Mouse (Mus musculus) lung, embryonic 14.5 days (tissue): Measurements from ENCODE around the gene 1810046K07Rik. TPM values are rescaled to one million over a fixed set of nuclear protein-coding genes. Genes with fewer than 3 reads are reported as not detected.

ENCODE experiments used
- ATAC-seq: fragments of 200-750 bp; cut with Nextera tagmentation; 2 replicates; pipeline ENCODE4 v1.8.0; 2017; ENCODE audit warnings: mild to moderate bottlenecking, moderate TSS enrichment, moderate library complexity; ENCODE audit not compliant: insufficient read depth
- DNase-seq: peaks from one replicate; pipeline ENCODE4 v3.0.0-alpha.2; 2015
- H3K27ac ChIP-seq: fragments of 300-500 bp; sonication (generic); 2 replicates; pipeline ENCODE4 v1.5.1; 2014; ENCODE audit warnings: low read depth, mild to moderate bottlenecking, moderate library complexity
- H3K27me3 ChIP-seq: fragments of 300-500 bp; sonication (generic); 2 replicates; pipeline ENCODE4 v1.6.1; 2014; ENCODE audit warnings: low read length, control low read depth; ENCODE audit not compliant: insufficient read depth
- H3K36me3 ChIP-seq: fragments of 300-500 bp; sonication (generic); 2 replicates; pipeline ENCODE4 v1.6.1; 2014; ENCODE audit warnings: control low read depth; ENCODE audit not compliant: insufficient read depth
- H3K4me1 ChIP-seq: fragments of 300-500 bp; sonication (generic); 2 replicates; pipeline ENCODE4 v1.6.1; 2014; ENCODE audit warnings: antibody characterized with exemption, control low read depth; ENCODE audit not compliant: insufficient read depth
- H3K4me2 ChIP-seq: fragments of 300-500 bp; sonication (generic); 2 replicates; pipeline ENCODE4 v1.6.1; 2014; ENCODE audit warnings: mild to moderate bottlenecking
- H3K4me3 ChIP-seq: fragments of 300-500 bp; sonication (generic); 2 replicates; pipeline ENCODE4 v1.5.1; 2014; ENCODE audit warnings: low read depth, low read length
- H3K9ac ChIP-seq: fragments of 300-500 bp; sonication (generic); 2 replicates; pipeline ENCODE4 v1.6.1; 2014
- H3K9me3 ChIP-seq: fragments of 300-500 bp; sonication (generic); 2 replicates; pipeline ENCODE4 v1.6.1; 2016; ENCODE audit warnings: low read depth, low read length, control low read depth
- CTCF ChIP-seq: IDR thresholded peaks from 2 replicates; pipeline ENCODE4 v1.5.1; 2016; ENCODE audit warnings: antibody characterized with exemption, low read depth
- whole genome bisulfite sequencing: fragments of 180-500 bp; shearing (Covaris S2); extraction: QIAGEN DNeasy Blood & Tissue Kit; methylation state at CpG from one replicate; pipeline ENCODE4 v1.1.7; 2014; 5-methylcytosine and 5-hydroxymethylcytosine counted together
- polyA plus RNA-seq: library from polyadenylated mRNA; unstranded; fragments of >200 nt; fragmentation: Nextera tagmentation; extraction: Ambion mirVana; gene quantifications from 2 replicates; pipeline ENCODE4 v1.2.1, GENCODE M21; 2014

1810046K07Rik gene
- polyA plus RNA-seq, 1 experiment from 2014 or later, result not detected

GRCm38 (mm10) chr9:51345768-51346167 lies 17.1 kb upstream of the 1810046K07Rik start:
- Histone ChIP-seq H3K27me3 (no peaks in the 10 kb centered on the region), H3K4me1 (peaks cover 10% of the 10 kb centered on the region; the same call in 1 of the 2 replicates), H3K4me3 (no peak overlapping the region), H3K9me3 (no peaks in the 10 kb centered on the region), H3K9ac (no peak overlapping the region), H3K4me2 (no peak overlapping the region), H3K27ac (no peak overlapping the region), H3K36me3 (no peaks in the 10 kb centered on the region)
- ATAC-seq (peak; percentile 63; the same call in 1 of the 2 replicates), DNase-seq (peak; percentile 68)
- 48% methylated on average over 9 of the region's 9 CpGs for WGBS
- no peak for TF ChIP-seq CTCF

GRCm38 (mm10) chr9:51335294-51336010 lies 6.7 kb upstream of the 1810046K07Rik start:
- peak; percentile 89 for ATAC-seq
- Histone ChIP-seq H3K4me3 (no peak overlapping the region), H3K4me2 (peak overlapping the region; percentile 48)

DNA sequence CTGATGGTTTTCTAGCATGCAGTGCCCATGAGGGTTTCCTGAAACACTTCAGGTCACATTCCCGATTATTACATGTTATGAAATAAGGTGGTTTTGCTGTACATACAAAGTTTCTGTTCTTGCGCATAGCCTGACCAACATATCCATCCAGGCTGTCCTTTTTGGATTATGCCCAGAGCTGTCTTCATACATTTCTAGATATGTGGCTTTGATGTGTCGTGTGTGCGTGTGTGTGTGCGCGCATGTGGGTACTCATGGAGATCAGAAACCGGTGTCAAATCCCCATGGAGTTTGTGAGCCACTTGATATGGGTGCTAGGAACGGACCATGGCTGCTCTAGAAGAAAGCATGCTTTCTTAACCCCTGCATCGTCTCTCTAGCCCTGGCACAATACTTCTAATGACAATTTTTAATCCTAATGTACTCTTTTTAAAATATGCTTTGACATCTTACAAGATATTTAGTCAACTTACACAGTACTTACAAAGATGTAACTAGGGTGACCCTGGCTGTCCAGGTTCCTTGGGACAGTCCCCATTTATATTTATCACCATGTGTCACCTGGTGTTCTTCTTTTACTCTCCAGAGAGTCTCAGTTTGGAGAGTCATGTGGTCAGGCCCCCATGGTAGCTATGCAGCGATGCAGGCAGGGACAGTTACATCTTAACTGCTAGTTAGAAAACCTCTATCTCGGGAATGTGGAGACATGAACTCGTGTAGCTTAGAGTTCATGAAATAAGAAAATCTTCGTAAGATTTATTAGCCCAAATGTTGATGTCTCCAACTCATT lies 2.9 kb upstream of the 1810046K07Rik start:
- Histone ChIP-seq H3K4me3 (no peak overlapping the region), H3K27me3 (no peaks in the 10 kb centered on the region), H3K9ac (no peak overlapping the region), H3K4me2 (no peak overlapping the region), H3K36me3 (no peaks in the 10 kb centered on the region), H3K27ac (no peak overlapping the region), H3K4me1 (no peaks in the 10 kb centered on the region), H3K9me3 (no peaks in the 10 kb centered on the region)
- ATAC-seq (no peak), DNase-seq (no peak)
- 81% methylated on average over 13 of the region's 13 CpGs for WGBS
- TF ChIP-seq CTCF, result no peak

More at GRCm38 (mm10) chr9:51335294-51336010, 6.7 kb upstream of the 1810046K07Rik start:
- no peak overlapping the region for H3K27ac ChIP-seq
- H3K4me1 ChIP-seq, result no peaks in the 10 kb centered on the region
- no peaks in the 10 kb centered on the region for H3K27me3 ChIP-seq
- H3K9ac ChIP-seq, result no peak overlapping the region
- peak; percentile 98 for TF ChIP-seq CTCF
- H3K36me3 ChIP-seq, result no peaks in the 10 kb centered on the region
- peak; percentile 96 for DNase-seq
- no peaks in the 10 kb centered on the region for H3K9me3 ChIP-seq
- 18% methylated on average over 8 of the region's 8 CpGs for WGBS

GRCm38 (mm10) chr9:51327555-51327903 lies 1.2 kb downstream of the 1810046K07Rik start:
- no peak overlapping the region for H3K4me3 ChIP-seq
- no peaks in the 10 kb centered on the region for H3K4me1 ChIP-seq
- WGBS, result 75% methylated on average over 5 of the region's 5 CpGs
- TF ChIP-seq CTCF, result no peak
- no peaks in the 10 kb centered on the region for H3K36me3 ChIP-seq
- H3K9me3 ChIP-seq, result no peaks in the 10 kb centered on the region
- DNase-seq, result no peak
- H3K27ac ChIP-seq, result no peak overlapping the region
- H3K27me3 ChIP-seq, result no peaks in the 10 kb centered on the region
- no peak for ATAC-seq
- no peak overlapping the region for H3K4me2 ChIP-seq
- H3K9ac ChIP-seq, result no peak overlapping the region

DNA sequence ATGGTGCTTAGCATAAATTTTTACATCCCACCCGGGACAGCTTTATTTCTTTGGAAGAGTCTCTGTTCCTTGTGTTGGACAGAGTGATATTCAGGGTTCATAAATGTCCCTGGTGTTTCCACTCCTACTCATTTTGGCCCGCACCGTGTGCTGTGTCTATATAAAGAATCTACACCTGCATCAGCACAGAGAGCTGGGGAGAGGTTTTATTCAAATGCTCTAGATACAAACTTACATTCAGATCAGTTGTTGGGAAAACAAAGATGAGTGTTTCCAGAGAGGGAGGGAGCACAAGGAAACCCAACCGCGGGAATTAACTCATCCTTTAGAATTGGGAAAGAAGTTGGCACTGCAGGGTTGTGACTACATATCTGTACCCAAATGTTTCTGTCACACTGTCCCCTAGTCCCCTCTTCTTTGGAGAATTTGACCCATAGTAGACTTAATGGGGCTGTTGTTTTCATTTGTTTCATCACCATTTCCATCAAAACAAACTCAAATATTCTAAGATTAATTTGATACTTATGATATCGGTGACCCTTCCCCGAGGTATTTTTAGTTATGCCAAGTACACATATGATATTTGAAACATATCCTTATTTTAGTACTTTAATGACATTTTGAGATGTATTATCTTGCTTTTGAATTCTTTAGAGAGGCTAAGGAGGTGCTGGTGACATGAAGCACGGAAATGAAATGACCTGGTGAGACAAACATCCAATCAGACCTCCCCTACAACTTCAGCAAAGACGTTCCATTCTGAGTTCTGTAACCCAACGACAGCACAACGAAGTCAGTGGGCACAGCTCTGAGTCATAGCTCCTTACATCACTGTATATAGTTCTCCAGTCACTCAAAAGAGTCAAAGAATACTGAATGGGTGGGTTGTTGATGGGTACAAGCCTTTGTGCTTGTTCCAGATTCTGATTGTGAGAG lies 1.8 kb downstream of the 1810046K07Rik start:
- Histone ChIP-seq H3K9me3 (no peaks in the 10 kb centered on the region), H3K4me3 (no peak overlapping the region), H3K4me2 (no peak overlapping the region), H3K4me1 (no peaks in the 10 kb centered on the region), H3K27ac (no peak overlapping the region), H3K36me3 (no peaks in the 10 kb centered on the region), H3K27me3 (no peaks in the 10 kb centered on the region), H3K9ac (no peak overlapping the region)
- no peak for TF ChIP-seq CTCF
- ATAC-seq, result no peak
- WGBS, result 58% methylated on average over 11 of the region's 11 CpGs
- DNase-seq, result no peak

GRCm38 (mm10) chr9:51324406-51325065 lies 4.2 kb downstream of the 1810046K07Rik start:
- TF ChIP-seq CTCF, result no peak
- ATAC-seq (no peak), DNase-seq (no peak)
- H3K4me2 ChIP-seq, result no peak overlapping the region
- WGBS, result 75% methylated on average over 7 of the region's 7 CpGs
- no peak overlapping the region for H3K27ac ChIP-seq
- H3K4me1 ChIP-seq, result no peaks in the 10 kb centered on the region
- no peaks in the 10 kb centered on the region for H3K9me3 ChIP-seq
- H3K4me3 ChIP-seq, result no peak overlapping the region
- no peaks in the 10 kb centered on the region for H3K36me3 ChIP-seq
- H3K9ac ChIP-seq, result no peak overlapping the region
- H3K27me3 ChIP-seq, result no peaks in the 10 kb centered on the region
